Mouse (Mus musculus) CH12.LX (cell line): Measurements from ENCODE around the gene Zdhhc4. TPM values are rescaled to one million over a fixed set of nuclear protein-coding genes. Genes with fewer than 3 reads are reported as not detected.

ENCODE experiments used
- DNase-seq: peaks from one replicate; pipeline ENCODE4 v3.0.0-alpha.2; 2013; ENCODE audit errors: extremely low read depth
- H3K27ac ChIP-seq: 2 replicates; pipeline ENCODE4 v1.5.1; 2012; ENCODE audit warnings: low read depth, mild to moderate bottlenecking, control low read depth, moderate library complexity; ENCODE audit not compliant: insufficient read depth
- H3K27me3 ChIP-seq: replicated peaks from 2 replicates; pipeline ENCODE3; 2012; ENCODE audit warnings: inconsistent platforms
- H3K36me3 ChIP-seq, 2 experiments: replicated peaks in 1 of 2; 2 replicates each; pipeline versions ENCODE3 to v1.6.1; 2012; ENCODE audit warnings: inconsistent platforms in 1 of 2, low read length in 1 of 2, mild to moderate bottlenecking in 1 of 2, mixed read lengths in 1 of 2, moderate library complexity in 1 of 2; ENCODE audit not compliant: control insufficient read depth in 1 of 2, insufficient read depth in 1 of 2
- H3K4me1 ChIP-seq, 2 experiments: 2 replicates each; pipeline ENCODE4 v1.6.1; 2012; ENCODE audit warnings: inconsistent platforms in 1 of 2, moderate library complexity in 1 of 2; ENCODE audit not compliant: insufficient read depth in 2 of 2, control insufficient read depth in 1 of 2
- H3K4me2 ChIP-seq: 2 replicates; pipeline ENCODE4 v1.6.1; 2012; ENCODE audit warnings: low read depth, mild to moderate bottlenecking, control low read depth; ENCODE audit not compliant: poor library complexity, insufficient read depth, severe bottlenecking
- H3K4me3 ChIP-seq, 3 experiments: fragments of 150-350 bp in 1 of 3; sonication (generic) in 1 of 3; replicated peaks in 1 of 3; 2 replicates each; pipeline versions ENCODE3 to v1.5.1; 2011 to 2012; ENCODE audit warnings: low read depth in 2 of 3, low read length in 2 of 3, mild to moderate bottlenecking in 2 of 3, moderate library complexity in 2 of 3, control low read depth in 1 of 3, improper control_type of control experiment in 1 of 3, inconsistent platforms in 1 of 3, mixed read lengths in 1 of 3; ENCODE audit not compliant: poor library complexity in 1 of 3
- H3K79me2 ChIP-seq: replicated peaks from 2 replicates; pipeline ENCODE4 v1.6.1; 2012; ENCODE audit warnings: mild to moderate bottlenecking, moderate library complexity; ENCODE audit not compliant: control insufficient read depth, poor library complexity, insufficient read depth, severe bottlenecking; ENCODE audit errors: extremely low read depth
- H3K9ac ChIP-seq: 2 replicates; pipeline ENCODE4 v1.6.1; 2012; ENCODE audit warnings: low read depth, mild to moderate bottlenecking, control low read depth, moderate library complexity; ENCODE audit not compliant: insufficient read depth
- H3K9me3 ChIP-seq: replicated peaks from 2 replicates; pipeline ENCODE3; 2012; ENCODE audit warnings: low read length, inconsistent platforms, mixed read lengths
- BHLHE40 ChIP-seq: IDR thresholded peaks from 2 replicates; pipeline ENCODE4 v1.6.1; 2011; ENCODE audit warnings: mild to moderate bottlenecking, low read depth, low read length, improper control_type of control experiment
- CHD1 ChIP-seq: IDR thresholded peaks from 2 replicates; pipeline ENCODE4 v1.6.1; 2012; ENCODE audit warnings: low read depth, low read length, improper control_type of control experiment, inconsistent platforms
- CTCF ChIP-seq, 2 experiments: IDR thresholded peaks in 1 of 2; conservative IDR thresholded peaks in 1 of 2; 2 replicates each; pipeline ENCODE4 v1.5.1; 2011 to 2012; ENCODE audit warnings: low read depth in 2 of 2, low read length in 2 of 2, improper control_type of control experiment in 1 of 2, inconsistent platforms in 1 of 2, mild to moderate bottlenecking in 1 of 2, moderate library complexity in 1 of 2
- E2F4 ChIP-seq: IDR thresholded peaks from 2 replicates; pipeline ENCODE4 v1.6.1; 2011; ENCODE audit warnings: low read depth, low read length, improper control_type of control experiment; ENCODE audit not compliant: insufficient replicate concordance
- ELF1 ChIP-seq: IDR thresholded peaks from 2 replicates; pipeline ENCODE4 v1.6.1; 2014; ENCODE audit warnings: low read depth, mild to moderate bottlenecking, inconsistent platforms, low read length, improper control_type of control experiment
- EP300 ChIP-seq: IDR thresholded peaks from 2 replicates; pipeline ENCODE4 v1.6.1; 2011; ENCODE audit warnings: low read length, improper control_type of control experiment
- ETS1 ChIP-seq: conservative IDR thresholded peaks from 2 replicates; pipeline ENCODE4 v1.6.1; 2012; ENCODE audit warnings: low read depth, mild to moderate bottlenecking, inconsistent platforms, low read length, improper control_type of control experiment, moderate library complexity
- HCFC1 ChIP-seq: IDR thresholded peaks from 2 replicates; pipeline ENCODE4 v1.6.1; 2012; ENCODE audit warnings: low read depth, mild to moderate bottlenecking, inconsistent platforms, low read length, improper control_type of control experiment
- JUN ChIP-seq: IDR thresholded peaks from 2 replicates; pipeline ENCODE4 v1.6.1; 2011; ENCODE audit warnings: low read depth, mild to moderate bottlenecking, low read length, improper control_type of control experiment, moderate library complexity; ENCODE audit not compliant: insufficient read depth
- JUND ChIP-seq: conservative IDR thresholded peaks from 2 replicates; pipeline ENCODE4 v1.6.1; 2011; ENCODE audit warnings: low read depth, low read length, improper control_type of control experiment
- KAT2A ChIP-seq: IDR thresholded peaks from 2 replicates; pipeline ENCODE4 v1.6.1; 2012; ENCODE audit warnings: low read length, improper control_type of control experiment, inconsistent platforms; ENCODE audit not compliant: insufficient replicate concordance
- MXI1 ChIP-seq: IDR thresholded peaks from 2 replicates; pipeline ENCODE4 v1.6.1; 2011; ENCODE audit warnings: mild to moderate bottlenecking, low read depth, low read length, improper control_type of control experiment
- MYC ChIP-seq: IDR thresholded peaks from 2 replicates; pipeline ENCODE4 v1.6.1; 2011; ENCODE audit warnings: low read depth, mild to moderate bottlenecking, improper control_type of control experiment, low read length
- NELFE ChIP-seq: IDR thresholded peaks from 2 replicates; pipeline ENCODE4 v1.6.1; 2011; ENCODE audit warnings: low read depth, low read length, improper control_type of control experiment
- NRF1 ChIP-seq: IDR thresholded peaks from 2 replicates; pipeline ENCODE4 v1.6.1; 2014; ENCODE audit warnings: low read depth, mild to moderate bottlenecking, inconsistent platforms, low read length, improper control_type of control experiment, moderate library complexity
- PAX5 ChIP-seq: IDR thresholded peaks from 2 replicates; pipeline ENCODE4 v1.6.1; 2012; ENCODE audit warnings: low read length, inconsistent platforms, mixed read lengths
- POLR2A ChIP-seq: IDR thresholded peaks from 2 replicates; pipeline ENCODE4 v1.6.1; 2011; ENCODE audit warnings: low read depth, mild to moderate bottlenecking, improper control_type of control experiment, low read length
- RAD21 ChIP-seq: IDR thresholded peaks from 2 replicates; pipeline ENCODE4 v1.6.1; 2011; ENCODE audit warnings: low read depth, mild to moderate bottlenecking, low read length, improper control_type of control experiment, moderate library complexity
- RCOR1 ChIP-seq: conservative IDR thresholded peaks from 2 replicates; pipeline ENCODE4 v1.6.1; 2012; ENCODE audit warnings: low read depth, mild to moderate bottlenecking, inconsistent platforms, low read length, improper control_type of control experiment
- SMC3 ChIP-seq: IDR thresholded peaks from 2 replicates; pipeline ENCODE4 v1.6.1; 2011; ENCODE audit warnings: low read depth, low read length, improper control_type of control experiment
- TBP ChIP-seq: conservative IDR thresholded peaks from 2 replicates; pipeline ENCODE4 v1.6.1; 2011; ENCODE audit warnings: low read depth, low read length, improper control_type of control experiment
- TCF12 ChIP-seq: IDR thresholded peaks from 2 replicates; pipeline ENCODE4 v1.6.1; 2014; ENCODE audit warnings: low read depth, mild to moderate bottlenecking, inconsistent platforms, low read length, improper control_type of control experiment
- ZKSCAN1 ChIP-seq: IDR thresholded peaks from 2 replicates; pipeline ENCODE4 v1.6.1; 2012; ENCODE audit warnings: low read depth, inconsistent platforms, low read length, improper control_type of control experiment, borderline replicate concordance
- ZMIZ1 ChIP-seq: IDR thresholded peaks from 2 replicates; pipeline ENCODE4 v1.6.1; 2012; ENCODE audit warnings: low read depth, mild to moderate bottlenecking, inconsistent platforms, low read length, improper control_type of control experiment
- ZNF384 ChIP-seq: IDR thresholded peaks from 2 replicates; pipeline ENCODE4 v1.6.1; 2012; ENCODE audit warnings: low read depth, low read length, improper control_type of control experiment, inconsistent platforms
- dilution Hi-C: fragments of 300-500 bp; cut with MboI; formaldehyde crosslinking; loops from 2 replicates; pipeline ENCODE4 v1.14.3; 2020; ENCODE audit warnings: low sequenced_read_pairs; ENCODE audit not compliant: extremely low pct_unique_long_range_greater_than_20kb, extremely low pct_ligation_motif_present
- in situ Hi-C: fragments of 300-500 bp; cut with MboI; formaldehyde crosslinking; loops from 3 replicates; pipeline ENCODE4 v1.14.3; 2019; ENCODE audit warnings: low sequenced_read_pairs, low pct_ligation_motif_present, low pct_unique_long_range_greater_than_20kb, mixed read lengths
- polyA plus RNA-seq: library from polyadenylated mRNA; unstranded; fragments of >175 nt; gene quantifications from 2 replicates; pipeline ENCODE4 v1.2.1, GENCODE M21; 2012; ENCODE audit warnings: low read depth; ENCODE audit not compliant: insufficient read length
- total RNA-seq, 2 experiments: library from RNA; depleted of rRNA; stranded (reverse); fragments of 300-350 nt in 1 of 2; fragments of >200 nt in 1 of 2; gene quantifications; 2 replicates each; pipeline ENCODE4 v1.2.3; 2012 to 2014

Gene Zdhhc4
- total and polyA plus RNA-seq, 3 experiments = 16.3 to 51.5 (median 19.9) TPM

DNA sequence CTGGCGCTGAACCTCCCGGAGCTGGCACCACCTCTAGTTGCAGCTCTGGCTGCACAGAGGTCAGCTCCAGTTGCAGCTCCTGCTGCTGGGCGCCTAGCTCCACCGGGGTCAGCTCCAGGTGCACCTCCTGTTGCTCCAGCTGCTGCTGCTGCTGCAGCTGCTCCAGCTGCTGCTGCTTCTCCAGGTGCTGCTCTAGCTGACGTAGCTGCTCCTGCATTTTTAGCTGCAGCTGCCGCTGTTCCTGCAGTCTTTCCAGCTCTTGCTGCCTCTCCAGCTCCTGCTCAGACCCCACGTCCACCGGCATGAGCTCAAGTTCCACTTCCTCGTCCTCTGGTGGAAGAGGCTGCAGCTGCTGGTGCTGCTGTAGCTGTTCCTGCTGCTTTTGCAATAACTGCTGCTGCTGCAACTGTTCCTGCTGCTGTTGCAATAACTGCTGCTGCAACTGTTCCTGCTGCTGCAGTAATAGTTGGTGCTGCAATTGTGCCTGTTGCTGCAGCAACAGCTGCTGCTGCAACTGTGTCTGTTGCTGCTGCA lies 40.6 kb downstream of the Zdhhc4 start:
- no peak overlapping the region for H3K9ac ChIP-seq
- H3K4me2 ChIP-seq = no peak overlapping the region
- TF ChIP-seq POLR2A = no peak
- no peak for TF ChIP-seq KAT2A
- TF ChIP-seq PAX5 = no peak
- no peak for TF ChIP-seq SMC3
- TF ChIP-seq EP300 = no peak
- no peak for TF ChIP-seq ELF1
- TF ChIP-seq JUN = no peak
- no peak for TF ChIP-seq MYC
- TF ChIP-seq NELFE = no peak
- no peak for TF ChIP-seq BHLHE40
- no peak for TF ChIP-seq HCFC1
- TF ChIP-seq JUND = no peak
- TF ChIP-seq ZNF384 = no peak
- TF ChIP-seq ZKSCAN1 = no peak
- no peak for TF ChIP-seq TBP
- TF ChIP-seq TCF12 = no peak
- no peak for TF ChIP-seq NRF1
- H3K79me2 ChIP-seq = no peaks in the 10 kb centered on the region
- in situ Hi-C loops = loop anchor here (25.0 kb wide), 1 partner anchor 351 kb away; no protein-coding TSS in a partner anchor
- H3K4me3 ChIP-seq = no peak overlapping the region
- H3K4me1 ChIP-seq = no peaks in the 10 kb centered on the region
- H3K36me3 ChIP-seq = peaks cover 0 to 28% of the 10 kb centered on the region in 2 experiments
- no peaks in the 10 kb centered on the region for H3K27me3 ChIP-seq
- no peak overlapping the region for H3K27ac ChIP-seq
- dilution Hi-C loops = no loop called here
- H3K9me3 ChIP-seq = peaks cover 1% of the 10 kb centered on the region
- no peak for DNase-seq

DNA sequence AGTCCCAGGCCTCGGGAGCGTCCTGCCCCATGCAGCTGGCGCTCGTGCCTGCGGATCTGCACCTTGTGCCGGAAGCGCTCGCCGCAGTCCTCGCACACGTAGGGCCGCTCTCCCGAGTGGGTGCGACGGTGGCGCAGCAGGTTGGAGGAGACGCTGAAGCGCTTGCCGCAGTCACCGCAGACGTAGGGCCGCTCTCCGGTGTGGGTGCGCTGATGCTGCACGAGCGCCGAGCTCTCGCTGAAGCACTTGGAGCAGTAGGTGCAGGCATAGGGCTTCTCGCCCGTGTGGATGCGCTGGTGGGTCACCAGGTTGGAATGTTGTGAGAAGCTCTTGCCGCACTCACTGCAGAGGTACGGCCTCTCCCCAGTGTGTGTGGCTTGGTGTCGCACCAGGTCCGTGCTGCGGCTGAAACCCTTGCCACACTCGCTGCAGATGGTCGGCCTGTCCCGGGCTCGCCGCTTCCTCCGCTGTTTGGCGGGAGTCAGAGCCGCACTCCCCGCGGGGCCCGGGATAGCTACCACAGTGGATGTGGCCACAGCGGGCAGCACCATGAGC lies 41.2 kb downstream of the Zdhhc4 start:
- Histone ChIP-seq H3K4me2 (no peak overlapping the region), H3K9me3 (no peaks in the 10 kb centered on the region), H3K27me3 (no peaks in the 10 kb centered on the region), H3K4me1 (no peaks in the 10 kb centered on the region), H3K27ac (no peak overlapping the region), H3K4me3 (no peak overlapping the region)
- no peak for DNase-seq
- TF ChIP-seq CHD1 (no peak), CTCF (conservative IDR thresholded peaks at IDR 0.05 in 1 of 2, IDR thresholded peaks at IDR 0.05 in 1 of 2; ENCODE audit: low read depth in 2 of 2, low read length in 2 of 2) (no peak), ETS1 (no peak), RAD21 (no peak), TCF12 (no peak), SMC3 (no peak), MXI1 (no peak), E2F4 (no peak), KAT2A (no peak), ZMIZ1 (no peak), TBP (no peak), RCOR1 (no peak)
- TF ChIP-seq, all 38 proteins: peak for 0
- in situ Hi-C loops (loop anchor here (25.0 kb wide), 1 partner anchor 351 kb away; no protein-coding TSS in a partner anchor), dilution Hi-C loops (no loop called here)
- H3K36me3 ChIP-seq = peaks cover 0 to 26% of the 10 kb centered on the region in 2 experiments
- no peaks in the 10 kb centered on the region for H3K79me2 ChIP-seq
- no peak overlapping the region for H3K9ac ChIP-seq
